ENCODE assay signal across 8 mouse cellular contexts in the genomic region with DNA sequence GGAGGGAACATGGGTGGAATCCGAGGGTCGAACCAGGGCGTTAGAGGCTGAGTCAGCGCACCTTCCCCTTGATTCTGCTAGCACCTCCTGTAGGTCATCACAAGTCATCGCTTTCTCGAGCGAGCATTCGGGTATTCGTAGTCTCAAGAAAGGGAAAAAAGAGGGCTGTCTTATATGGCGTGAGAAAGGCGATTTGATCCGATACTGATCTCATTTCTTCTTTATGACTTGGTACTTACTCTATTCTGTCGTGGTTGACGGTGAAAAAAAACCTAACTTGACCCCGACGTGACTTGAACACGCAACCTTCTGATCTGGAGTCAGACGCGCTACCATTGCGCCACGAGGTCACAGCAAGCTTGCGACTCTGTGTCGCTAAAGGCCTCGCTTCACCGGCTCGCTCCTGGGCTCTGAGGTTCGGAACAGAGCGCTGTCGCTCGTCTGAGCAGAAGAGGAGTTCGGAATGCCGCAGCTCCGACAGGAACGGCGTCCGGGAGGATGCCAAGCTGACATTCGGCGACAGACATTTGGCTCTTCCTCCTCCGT. TPM values are rescaled to one million over a fixed set of nuclear protein-coding genes. Genes with fewer than 3 reads are reported as not detected.
DNase-seq lines count a peak whose midpoint lies in the region; ATAC-seq and TF ChIP-seq lines count a peak whose summit lies in the region.

No protein-coding gene starts in this region.

- H3K4me2 ChIP-seq in embryonic facial prominence, embryonic 11.5 days (ENCODE audit: low read depth, low read length), result peak overlapping the region; percentile 61
- H3K4me2 ChIP-seq in intestine, postnatal 0 days (replicated peaks; ENCODE audit: low read depth), result peak overlapping the region; percentile 72

- under 1% methylated on average over 39 of the region's 39 CpGs for WGBS in embryonic facial prominence, embryonic 11.5 days
- under 1% methylated on average over 39 of the region's 39 CpGs for WGBS in intestine, postnatal 0 days
- WGBS in midbrain, embryonic 10.5 days, result under 1% methylated on average over 39 of the region's 39 CpGs

- TF ChIP-seq CTCF in intestine, postnatal 0 days (IDR thresholded peaks at IDR 0.05; ENCODE audit: low read depth), result peak; percentile 67

- H3K9me3 ChIP-seq in embryonic facial prominence, embryonic 11.5 days (replicated peaks; ENCODE audit: control insufficient read depth, low read length), result no peaks in the 10 kb centered on the region
- H3K9me3 ChIP-seq in intestine, postnatal 0 days (ENCODE audit: control insufficient read depth), result no peaks in the 10 kb centered on the region
- no peaks in the 10 kb centered on the region for H3K9me3 ChIP-seq in midbrain, embryonic 10.5 days (replicated peaks)

- ATAC-seq in embryonic facial prominence, embryonic 11.5 days (replicated peaks; ENCODE audit: insufficient number of reproducible peaks, low FRiP score, low TSS enrichment, low read depth), result peak; percentile 83
- ATAC-seq in granulocyte monocyte progenitor cell, adult 5-6 weeks (replicated peaks; ENCODE audit: poor library complexity, severe bottlenecking), result peak; percentile 62
- ATAC-seq in intestine, postnatal 0 days, result peak; percentile 80

- intact Hi-C loops in left cerebral cortex, postnatal 36 days (cut with DNase I), result loop anchor here (2.0 to 5.0 kb wide), 2 partner anchors 60 to 215 kb away; no protein-coding TSS in a partner anchor

- DNase-seq in adrenal gland, postnatal 14 days, result peak; percentile 92
- peak; percentile 87 for DNase-seq in embryonic facial prominence, embryonic 11.5 days (ENCODE audit: low spot score)
- DNase-seq in left cerebral cortex, postnatal 36 days (ENCODE audit: low spot score in 2 of 2), result peak; percentile 96
- DNase-seq in midbrain, embryonic 10.5 days (ENCODE audit: low spot score), result peak; percentile 94
- DNase-seq in right cerebral cortex, postnatal 36 days (ENCODE audit: low spot score in 2 of 2), result peak; percentile 94
- DNase-seq in urinary bladder, postnatal 4 days (ENCODE audit: low spot score in 2 of 2), result peak; percentile 76 to 88

- H3K9ac ChIP-seq in embryonic facial prominence, embryonic 11.5 days (replicated peaks; ENCODE audit: low read length), result peak overlapping the region; percentile 63
- peak overlapping the region; percentile 85 for H3K9ac ChIP-seq in intestine, postnatal 0 days (ENCODE audit: low read depth, low read length)

- no peaks in the 10 kb centered on the region for H3K4me1 ChIP-seq in embryonic facial prominence, embryonic 11.5 days (ENCODE audit: control insufficient read depth, insufficient read depth, low read length)
- H3K4me1 ChIP-seq in intestine, postnatal 0 days (replicated peaks; ENCODE audit: control insufficient read depth, insufficient read depth, low read length), result no peaks in the 10 kb centered on the region
- 0 out of 2 replicates have a peak, but pooled peaks cover 4% of the 10 kb centered on the region for H3K4me1 ChIP-seq in midbrain, embryonic 10.5 days

- H3K27ac ChIP-seq in embryonic facial prominence, embryonic 11.5 days (replicated peaks; ENCODE audit: low read depth, low read length), result peak overlapping the region; percentile 56; the same call in 1 of the 2 replicates
- H3K27ac ChIP-seq in intestine, postnatal 0 days (ENCODE audit: low read depth, low read length), result peak overlapping the region; percentile 90
- H3K27ac ChIP-seq in midbrain, embryonic 10.5 days (replicated peaks), result peak overlapping the region; percentile 85

- peak overlapping the region; percentile 67 for H3K4me3 ChIP-seq in embryonic facial prominence, embryonic 11.5 days (ENCODE audit: low read depth, low read length)
- H3K4me3 ChIP-seq in intestine, postnatal 0 days (ENCODE audit: low read depth, low read length), result peak overlapping the region; percentile 86
- peak overlapping the region; percentile 60 for H3K4me3 ChIP-seq in midbrain, embryonic 10.5 days

- H3K27me3 ChIP-seq in embryonic facial prominence, embryonic 11.5 days (ENCODE audit: control insufficient read depth, insufficient read depth, low read length), result no peaks in the 10 kb centered on the region
- H3K27me3 ChIP-seq in intestine, postnatal 0 days (replicated peaks; ENCODE audit: control insufficient read depth, insufficient read depth, low read length), result no peaks in the 10 kb centered on the region
- H3K27me3 ChIP-seq in midbrain, embryonic 10.5 days (ENCODE audit: low read depth, poor library complexity, severe bottlenecking), result no peaks in the 10 kb centered on the region

- no peaks in the 10 kb centered on the region for H3K36me3 ChIP-seq in embryonic facial prominence, embryonic 11.5 days (replicated peaks; ENCODE audit: control insufficient read depth, insufficient read depth, low read depth, low read length)
- no peaks in the 10 kb centered on the region for H3K36me3 ChIP-seq in intestine, postnatal 0 days (ENCODE audit: control insufficient read depth, insufficient read depth)
- H3K36me3 ChIP-seq in midbrain, embryonic 10.5 days, result no peaks in the 10 kb centered on the region

RNA-seq across cellular contexts. Expression of gene Slc47a1, which starts 29.6 kb away (rescaled TPM):
- 1.7 and 6.8 TPM in 2 replicates for total RNA-seq in adrenal gland, postnatal 14 days (2021)
- polyA plus RNA-seq in embryonic facial prominence, embryonic 11.5 days (2014; fragmentation: Nextera tagmentation; extraction: Ambion mirVana), result 0.18 and 0.48 TPM in 2 replicates
- not detected in 2 replicates for total RNA-seq in granulocyte monocyte progenitor cell, adult 5-6 weeks (2014; fragmentation: Nextera tagmentation)
- not detected in 2 replicates for total RNA-seq in granulocyte monocyte progenitor cell, adult 5-6 weeks (2017)
- 8.0 and 9.8 TPM in 2 replicates for polyA plus RNA-seq in intestine, postnatal 0 days (2015; fragmentation: Nextera tagmentation; extraction: Ambion mirVana)
- 1 to 10 TPM in 1 of 2 experiments, under 1 TPM in 1; 0.99 to 1.9 TPM for total RNA-seq in left cerebral cortex, postnatal 36 days (2021)
- polyA plus RNA-seq in midbrain, embryonic 10.5 days (2016; fragmentation: Nextera tagmentation; extraction: Ambion mirVana), result 0.10 TPM in 1 of 2 replicates, not detected in the other

RNA-seq across cellular contexts. Expression of gene Rnf112, which starts 46.2 kb away (rescaled TPM):
- total RNA-seq in adrenal gland, postnatal 14 days (2021), result 1.2 and 2.1 TPM in 2 replicates
- 0.25 and 0.42 TPM in 2 replicates for polyA plus RNA-seq in embryonic facial prominence, embryonic 11.5 days (2014; fragmentation: Nextera tagmentation; extraction: Ambion mirVana)
- not detected in 2 replicates for total RNA-seq in granulocyte monocyte progenitor cell, adult 5-6 weeks (2014; fragmentation: Nextera tagmentation)
- not detected in 2 replicates for total RNA-seq in granulocyte monocyte progenitor cell, adult 5-6 weeks (2017)
- polyA plus RNA-seq in intestine, postnatal 0 days (2015; fragmentation: Nextera tagmentation; extraction: Ambion mirVana), result 0.56 and 0.69 TPM in 2 replicates
- total RNA-seq in left cerebral cortex, postnatal 36 days (2021), result 100 to 1,000 TPM; 274 to 345 TPM
- 0.42 and 0.66 TPM in 2 replicates for polyA plus RNA-seq in midbrain, embryonic 10.5 days (2016; fragmentation: Nextera tagmentation; extraction: Ambion mirVana)

Comparison
In these comparisons a context has a peak if more than half of its experiments do, and no peak if none do; other contexts are left out.
1. Peak in every context shown above with its lines: DNase-seq, ATAC-seq, H3K4me3 ChIP-seq and H3K27ac ChIP-seq.
2. RNA of gene Rnf112, which starts 46.2 kb away (total RNA-seq): 274 to 345 TPM in left cerebral cortex, postnatal 36 days; 1.2 to 2.1 TPM in adrenal gland, postnatal 14 days and not detected in granulocyte monocyte progenitor cell, adult 5-6 weeks; every median in the first group is over 10 times any median in the second.